Mouse (Mus musculus): ENCODE measurements around the gene Iqca. TPM values are rescaled to one million over a fixed set of nuclear protein-coding genes. Genes with fewer than 3 reads are reported as not detected.

Gene Iqca
- total RNA-seq, 2 experiments from 2014 or later = 0.89 to 1.0 TPM

DNA sequence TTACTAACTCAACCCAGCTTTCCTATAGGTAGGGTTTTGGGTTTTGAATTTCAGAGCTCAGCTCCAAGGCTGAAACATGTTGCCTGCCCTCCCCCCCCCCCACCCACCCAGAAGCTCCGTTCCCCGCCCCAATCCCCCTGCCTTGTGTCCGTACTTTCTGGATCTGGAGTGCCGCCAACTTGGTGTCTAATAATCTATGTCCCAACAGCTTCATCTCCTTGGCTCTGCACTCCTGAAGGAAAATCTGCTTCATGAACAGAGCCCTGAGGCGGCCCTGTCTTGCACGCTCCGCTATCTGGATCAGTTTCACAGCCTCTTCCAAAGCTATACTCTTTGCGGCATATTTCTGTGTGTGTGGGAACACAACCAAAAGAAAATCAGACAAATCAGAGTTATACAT, 13.5 kb downstream of the Iqca start:
- DNase-seq (ENCODE audit: low spot score in 2 of 2) = no peak

DNA sequence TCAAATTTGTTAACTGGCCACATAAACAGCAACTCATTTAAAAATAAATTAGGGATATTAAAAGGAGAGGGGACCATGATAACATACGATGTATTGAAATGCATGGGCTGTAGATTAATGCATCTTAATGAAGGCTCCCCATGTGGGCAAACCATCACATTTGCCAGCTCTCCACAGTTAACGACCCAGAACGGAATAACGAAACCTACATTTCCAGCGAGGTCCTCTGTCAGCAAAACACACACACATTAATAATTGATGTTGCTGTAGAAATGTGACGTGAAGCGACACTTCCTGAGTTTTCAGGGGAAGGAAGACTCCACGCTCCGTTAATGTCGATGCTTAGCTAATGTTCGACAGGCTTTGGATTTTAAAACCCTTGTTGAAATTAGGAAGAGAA, 20.8 kb downstream of the Iqca start:
- no peak for DNase-seq (ENCODE audit: low spot score in 2 of 2)

DNA sequence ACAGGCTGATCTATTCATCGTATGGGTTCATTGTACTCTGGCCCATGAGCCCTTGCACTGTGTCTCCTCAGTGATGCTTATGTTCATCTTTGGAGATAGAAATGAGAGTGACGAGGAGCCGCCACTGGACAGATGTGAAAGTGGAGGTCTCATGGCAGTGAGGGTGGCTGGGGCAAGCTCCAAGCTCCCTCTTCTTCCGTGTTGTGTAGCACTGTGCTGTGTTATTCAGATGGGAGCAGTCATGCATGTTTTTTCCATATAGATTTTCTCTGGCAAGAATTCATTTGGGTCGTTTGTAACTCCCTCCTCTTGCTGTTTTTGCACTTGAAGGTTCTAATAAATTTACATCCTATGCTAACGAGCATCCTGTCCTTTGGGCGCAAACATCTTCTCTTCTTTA, 21.2 kb downstream of the Iqca start:
- DNase-seq (ENCODE audit: low spot score in 2 of 2) = no peak

DNA sequence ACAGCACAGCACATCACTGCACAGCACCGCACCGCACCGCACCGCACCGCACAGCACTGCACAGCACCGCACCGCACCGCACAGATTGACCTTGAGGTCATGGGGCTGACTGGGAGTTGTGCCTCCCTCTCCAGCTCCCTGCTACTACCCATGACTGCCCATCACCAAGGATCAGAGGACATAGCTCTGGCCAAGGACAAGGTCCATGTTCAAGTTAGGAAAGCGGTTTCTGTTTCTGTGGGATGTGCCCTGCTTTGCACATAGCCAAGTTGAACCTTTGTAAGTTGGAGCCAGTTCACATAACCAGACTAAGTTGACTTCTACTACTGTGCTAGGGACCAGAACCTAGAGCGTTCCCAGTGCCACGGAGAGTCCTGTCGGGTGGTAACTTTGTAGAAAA, 28.6 kb downstream of the Iqca start:
- no peak for DNase-seq (ENCODE audit: low spot score in 2 of 2)

GRCm38 (mm10) chr1:90120706-90121105, 32.5 kb downstream of the Iqca start:
- no peak for DNase-seq (ENCODE audit: low spot score in 2 of 2)

GRCm38 (mm10) chr1:90119214-90119613, 34.0 kb downstream of the Iqca start:
- no peak for DNase-seq (ENCODE audit: low spot score in 2 of 2)

- DNase-seq (ENCODE audit: low spot score in 2 of 2) = no peak
Observed at GRCm38 (mm10) chr1:90117207-90117606, 36.0 kb downstream of the Iqca start.

DNA sequence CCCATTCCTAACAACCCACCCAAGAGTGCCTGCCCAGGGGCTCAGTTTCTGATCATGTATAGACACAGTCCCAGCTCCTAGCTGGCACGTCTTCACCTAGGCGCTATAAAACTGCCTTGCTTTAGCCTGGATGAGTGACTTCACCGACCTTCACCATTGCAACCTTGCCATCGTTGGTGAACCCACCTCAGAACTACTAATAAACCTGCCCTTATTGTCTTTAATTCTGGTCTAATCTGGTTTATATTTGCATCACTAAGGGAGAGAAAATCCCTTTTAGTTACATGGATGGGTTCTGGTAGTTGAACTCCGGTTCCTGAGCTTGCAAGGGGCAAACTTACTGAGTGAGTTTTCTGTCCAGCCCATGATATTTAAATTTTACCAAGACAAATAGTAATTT, 38.6 kb downstream of the Iqca start:
- DNase-seq (ENCODE audit: low spot score in 2 of 2) = no peak

DNA sequence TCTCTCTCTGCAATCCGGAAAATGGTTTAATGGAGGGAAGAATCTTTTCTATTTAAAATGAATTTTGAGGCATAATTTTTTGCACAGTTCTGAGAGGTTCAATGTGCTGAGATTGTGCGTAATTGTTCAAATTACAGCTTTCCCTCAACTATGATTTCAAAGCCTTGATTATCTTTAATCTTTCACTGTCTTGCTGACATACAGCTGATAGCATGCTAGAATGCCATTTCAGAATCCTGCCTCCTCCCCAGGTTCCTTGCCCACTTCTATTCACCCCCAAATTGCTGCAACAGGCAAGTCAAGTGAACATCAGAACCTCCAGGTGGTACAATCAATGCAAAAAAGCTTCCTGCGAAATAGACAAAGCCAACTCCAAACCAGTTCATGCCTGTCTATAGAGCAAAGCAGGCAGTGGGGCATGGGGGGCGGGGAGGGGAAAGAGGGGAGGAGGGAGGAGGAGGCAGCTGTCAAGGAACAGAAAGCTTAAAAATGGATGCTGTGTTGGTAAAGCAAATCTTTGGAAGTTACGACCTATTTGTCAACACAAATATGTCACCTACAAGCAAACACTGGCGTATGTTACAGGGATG, 39.5 kb downstream of the Iqca start:
- DNase-seq (ENCODE audit: low spot score in 2 of 2) = no peak

- DNase-seq (ENCODE audit: low spot score in 2 of 2) = no peak
Observed at GRCm38 (mm10) chr1:90112669-90113068, 40.5 kb downstream of the Iqca start.

DNA sequence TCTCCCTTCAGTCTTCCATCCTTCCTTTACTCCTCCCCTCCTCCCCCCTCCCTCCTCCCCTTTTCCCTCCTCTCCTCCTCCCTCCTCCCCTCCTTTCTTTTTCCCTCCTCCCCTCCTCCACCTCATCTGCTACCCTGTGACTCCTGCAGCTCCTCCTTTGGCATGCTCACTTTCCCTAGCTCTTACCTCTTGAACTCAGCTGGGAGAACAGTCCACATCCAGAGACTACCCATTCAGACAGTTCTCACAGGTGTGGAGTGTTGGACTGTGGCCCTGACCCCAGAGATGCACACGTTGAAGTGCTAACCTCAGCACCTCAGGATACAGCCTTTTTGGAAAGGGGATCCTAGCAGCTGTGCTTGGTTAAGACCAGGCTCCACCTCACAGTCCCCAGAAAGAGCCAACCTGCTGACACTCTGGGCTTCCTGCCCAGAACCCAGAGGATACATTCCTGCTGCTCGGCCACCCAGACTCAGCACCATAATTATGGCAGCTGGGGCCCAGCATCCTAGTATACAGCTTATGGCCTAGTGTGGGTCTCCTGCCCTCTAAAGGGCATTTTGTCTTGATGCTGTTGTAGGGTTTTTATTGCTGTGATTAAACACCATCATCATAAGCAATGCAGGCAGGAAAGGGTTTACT, 41.9 kb downstream of the Iqca start:
- DNase-seq (ENCODE audit: low spot score in 2 of 2) = no peak

GRCm38 (mm10) chr1:90103896-90104487, 49.2 kb downstream of the Iqca start:
- no peak for DNase-seq (ENCODE audit: low spot score in 2 of 2)

- no peak for DNase-seq (ENCODE audit: low spot score in 2 of 2)
Observed at GRCm38 (mm10) chr1:90100360-90101232, 52.6 kb downstream of the Iqca start.

DNA sequence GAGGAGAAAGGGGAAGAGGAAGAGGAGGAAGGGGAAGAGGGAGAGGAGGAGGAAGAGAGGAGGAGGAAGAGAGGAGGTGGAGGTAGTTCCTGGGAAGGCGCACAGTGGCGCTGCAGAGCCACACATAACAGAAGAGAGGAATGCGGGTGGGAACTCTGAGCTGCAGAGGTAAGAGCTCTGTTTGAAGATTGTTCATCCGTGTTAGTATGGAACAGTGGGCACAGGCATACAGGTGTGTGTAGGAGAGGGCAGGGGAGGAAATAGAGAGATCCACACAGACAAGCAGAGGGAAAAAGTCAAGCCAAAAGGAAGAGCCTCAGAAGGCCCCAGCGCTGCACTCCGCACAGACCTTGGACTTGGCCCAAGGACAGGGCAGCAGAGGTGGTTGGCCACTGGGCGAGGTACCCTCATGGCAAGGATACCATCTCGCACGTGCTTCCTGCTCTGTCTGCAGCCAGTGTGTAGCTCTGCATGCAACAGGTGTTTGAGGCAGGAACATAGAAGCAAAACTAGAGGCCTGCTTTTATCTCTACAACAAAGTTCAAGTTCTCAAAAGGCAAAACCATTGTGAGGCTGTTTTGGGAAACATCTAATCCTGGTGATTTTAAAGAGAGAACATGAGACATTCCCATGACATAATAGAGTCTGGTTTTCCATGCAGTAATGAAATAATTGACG, 60.2 kb downstream of the Iqca start:
- DNase-seq (ENCODE audit: low spot score in 2 of 2) = no peak

DNA sequence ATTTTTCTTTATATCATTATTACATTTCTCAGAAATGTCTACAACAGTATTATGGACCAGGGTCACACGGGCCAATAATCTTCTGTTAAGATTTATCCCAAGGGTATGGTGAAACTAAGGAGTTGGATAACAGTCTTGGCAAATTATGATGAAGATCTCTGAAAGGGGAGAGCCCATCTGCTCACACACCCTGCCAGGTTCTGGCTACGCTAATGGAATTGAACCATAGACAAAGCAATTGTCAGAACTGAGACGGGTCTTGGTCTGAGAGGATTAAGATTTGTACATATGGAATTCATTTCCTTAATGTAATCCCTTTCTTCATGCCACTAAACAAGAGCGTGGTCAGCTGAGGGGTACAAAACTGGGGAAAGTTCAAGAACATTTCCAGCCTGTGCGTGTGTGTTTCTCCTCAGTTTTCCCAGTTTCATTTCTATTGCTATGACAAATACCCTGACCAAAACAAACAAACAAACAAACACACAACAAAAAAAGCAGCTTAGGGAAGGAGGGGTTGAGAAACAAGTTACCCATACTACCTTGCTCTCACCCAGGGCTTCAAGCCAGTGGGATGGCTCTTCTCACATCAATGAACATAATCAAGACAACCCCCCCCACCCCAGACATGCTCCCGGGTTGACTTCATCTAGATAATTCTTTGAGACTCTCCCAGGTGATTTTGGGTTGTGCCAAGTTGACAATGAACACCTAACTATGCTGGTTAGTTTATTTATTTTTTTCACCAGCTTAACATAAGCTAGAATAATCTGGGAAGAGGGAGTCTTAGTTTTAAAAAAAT, 64.8 kb downstream of the Iqca start:
- DNase-seq (ENCODE audit: low spot score in 2 of 2) = no peak

DNA sequence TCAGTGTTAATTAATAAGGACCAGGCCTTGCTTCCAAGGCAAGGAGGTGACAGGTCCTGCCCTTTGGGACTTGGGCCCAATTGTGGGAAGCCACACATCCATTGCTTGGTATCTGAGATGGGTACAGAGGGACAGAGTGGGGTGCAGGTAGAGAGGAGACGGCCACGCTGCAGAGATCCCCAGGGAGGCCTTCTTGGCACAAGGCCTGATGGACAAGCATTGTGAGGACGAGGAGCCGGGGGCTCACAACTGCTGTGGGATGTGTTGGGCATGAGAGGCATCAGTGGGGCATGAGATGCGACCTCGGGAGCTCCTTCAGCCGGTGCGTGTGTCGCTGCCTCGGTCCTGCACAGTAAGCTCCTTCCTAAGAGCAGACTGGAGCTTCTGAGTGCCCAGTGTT, 66.7 kb downstream of the Iqca start:
- DNase-seq (ENCODE audit: low spot score in 2 of 2) = no peak

DNA sequence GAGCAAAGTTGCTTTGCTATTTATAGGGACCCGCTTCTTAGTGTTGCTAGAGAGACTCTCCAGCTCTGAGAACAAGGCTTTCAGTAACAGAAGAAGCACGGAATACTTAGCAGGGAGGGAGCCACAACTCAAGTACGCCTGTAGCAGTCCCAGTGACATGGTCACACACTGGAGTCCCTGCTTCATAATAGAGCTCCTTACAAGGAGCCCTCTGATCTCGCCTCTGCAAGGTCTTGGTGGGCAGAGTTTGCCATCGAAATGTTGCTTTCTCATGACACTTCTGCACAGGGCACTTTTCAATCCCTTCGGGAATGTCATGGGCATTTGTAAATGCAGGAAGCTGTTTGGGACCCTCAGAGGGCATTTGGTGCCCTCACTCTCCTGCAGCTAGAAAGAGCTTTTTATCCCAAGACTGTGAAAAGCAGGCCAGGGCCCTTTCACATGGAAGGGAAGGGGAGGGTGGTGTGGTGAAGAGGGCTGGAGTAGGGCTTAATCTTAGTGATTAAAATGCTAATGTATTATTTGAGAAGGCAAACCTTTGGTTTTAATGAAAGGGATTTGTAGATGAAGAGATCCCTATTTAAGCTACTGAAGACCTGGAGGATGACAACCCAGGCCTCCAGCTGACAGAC, 67.6 kb downstream of the Iqca start:
- no peak for DNase-seq (ENCODE audit: low spot score in 2 of 2)

DNA sequence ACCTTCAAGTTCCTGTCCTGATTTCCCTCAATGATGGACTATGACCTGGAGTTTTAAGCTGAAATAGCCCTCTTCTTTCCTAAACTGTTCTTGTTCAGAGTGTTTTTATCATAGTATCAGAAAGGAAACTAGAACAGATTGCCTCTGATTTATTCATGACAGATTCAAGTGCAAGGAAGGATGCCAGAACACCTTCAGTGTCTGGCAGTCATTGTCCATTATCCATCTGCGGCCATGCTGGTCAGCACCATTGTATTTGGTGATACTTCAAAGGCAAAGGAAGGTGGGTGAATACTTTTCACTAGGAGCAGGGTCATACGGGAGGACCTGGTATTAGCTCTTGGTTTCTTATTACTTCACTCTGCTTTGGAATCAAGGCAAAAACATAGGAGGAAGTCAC, 76.9 kb downstream of the Iqca start:
- no peak for DNase-seq (ENCODE audit: low spot score in 2 of 2)

DNA sequence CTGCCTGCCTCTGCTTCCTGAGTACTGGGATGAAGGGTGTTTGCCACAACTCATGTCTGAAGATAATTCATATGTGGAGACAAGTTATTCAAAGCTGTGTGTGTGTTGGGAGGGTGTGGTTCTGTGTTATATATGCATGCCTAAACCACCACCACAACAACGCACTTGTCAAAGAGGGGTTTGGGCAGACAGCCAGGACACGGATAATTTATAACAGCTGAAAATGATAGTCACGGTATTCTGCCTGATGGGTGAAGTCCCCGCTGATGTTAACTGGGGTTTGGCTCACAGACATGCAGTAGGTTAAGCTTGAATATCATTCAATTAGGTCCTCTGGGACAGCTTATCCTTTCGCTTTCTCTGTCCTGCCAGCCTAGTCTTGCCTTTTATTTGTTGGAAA, 78.4 kb downstream of the Iqca start:
- DNase-seq (ENCODE audit: low spot score in 2 of 2) = no peak

All from layer of hippocampus, adult 18-20 months (tissue).